Mouse (Mus musculus) ES-E14 (cell line): ENCODE measurements around the gene Zbtb7b. TPM values are rescaled to one million over a fixed set of nuclear protein-coding genes. Genes with fewer than 3 reads are reported as not detected.

Source experiments
- DNase-seq: peaks from one replicate; pipeline ENCODE4 v3.0.0-alpha.2; 2013; ENCODE audit warnings: low read depth, low spot score
- H3K27ac ChIP-seq: 2 replicates; pipeline ENCODE4 v1.5.1; 2012; ENCODE audit warnings: low read depth, mild to moderate bottlenecking, low read length, moderate library complexity, mixed read lengths; ENCODE audit not compliant: poor library complexity, insufficient read depth, severe bottlenecking
- H3K36me3 ChIP-seq: 2 replicates; pipeline ENCODE4 v1.6.1; 2012; ENCODE audit warnings: mild to moderate bottlenecking, low read length, moderate library complexity, mixed read lengths; ENCODE audit not compliant: control insufficient read depth, poor library complexity, insufficient read depth, severe bottlenecking
- H3K4me1 ChIP-seq, 2 experiments: fragments of 150-350 bp in 1 of 2; sonication (generic) in 1 of 2; 2 replicates each; pipeline ENCODE4 v1.6.1; 2012; ENCODE audit warnings: low read length in 2 of 2, mild to moderate bottlenecking in 1 of 2, mixed read lengths in 1 of 2; ENCODE audit not compliant: control insufficient read depth in 2 of 2, insufficient read depth in 2 of 2, poor library complexity in 1 of 2
- H3K4me3 ChIP-seq, 2 experiments: fragments of 150-350 bp in 1 of 2; sonication (generic) in 1 of 2; 2 replicates each; pipeline ENCODE4 v1.5.1; 2012; ENCODE audit warnings: low read length in 2 of 2, low read depth in 1 of 2, mild to moderate bottlenecking in 1 of 2, mixed read lengths in 1 of 2; ENCODE audit not compliant: insufficient read depth in 1 of 2, poor library complexity in 1 of 2, severe bottlenecking in 1 of 2
- H3K9ac ChIP-seq: 2 replicates; pipeline ENCODE4 v1.6.1; 2012; ENCODE audit warnings: low read depth, mild to moderate bottlenecking, low read length, mixed read lengths; ENCODE audit not compliant: poor library complexity, insufficient read depth, severe bottlenecking
- H3K9me3 ChIP-seq: fragments of 150-350 bp; sonication (generic); 2 replicates; pipeline ENCODE4 v1.6.1; 2012; ENCODE audit warnings: low read depth, mild to moderate bottlenecking, low read length; ENCODE audit not compliant: control insufficient read depth, insufficient read depth
- CHD2 ChIP-seq: IDR thresholded peaks from 2 replicates; pipeline ENCODE4 v1.6.1; 2014; ENCODE audit warnings: mild to moderate bottlenecking, low read depth, low read length, inconsistent platforms
- HCFC1 ChIP-seq: IDR thresholded peaks from 2 replicates; pipeline ENCODE4 v1.6.1; 2012; ENCODE audit warnings: low read length, inconsistent platforms, borderline replicate concordance; ENCODE audit not compliant: insufficient read depth
- MAFK ChIP-seq: IDR thresholded peaks from 2 replicates; pipeline ENCODE4 v1.6.1; 2014; ENCODE audit warnings: mild to moderate bottlenecking, low read depth, low read length, inconsistent platforms; ENCODE audit not compliant: insufficient read depth
- ZC3H11A ChIP-seq: IDR thresholded peaks from 2 replicates; pipeline ENCODE4 v1.6.1; 2012; ENCODE audit warnings: low read depth, mild to moderate bottlenecking, inconsistent platforms, low read length, borderline replicate concordance
- ZNF384 ChIP-seq: IDR thresholded peaks from 2 replicates; pipeline ENCODE4 v1.6.1; 2012; ENCODE audit warnings: low read depth, low read length, inconsistent platforms
- in situ Hi-C, 2 experiments: fragments of 600-800 bp; cut with MboI; formaldehyde crosslinking; loops; one replicate each; pipeline ENCODE4 v1.15.1; 2025; ENCODE audit warnings: low sequenced_read_pairs in 2 of 2, inconsistent platforms in 1 of 2; ENCODE audit not compliant: unreplicated experiment in 2 of 2
- total RNA-seq: library from RNA; depleted of rRNA; stranded (reverse); fragments of 300-350 nt; gene quantifications from 2 replicates; pipeline ENCODE4 v1.2.3, GENCODE M21; 2012

Zbtb7b gene
- total RNA-seq, 1 experiment = 13.0 TPM

- TF ChIP-seq ZNF384 (no peak), ZC3H11A (no peak), HCFC1 (no peak), CHD2 (no peak), MAFK (no peak)
- no peak overlapping the region for H3K9ac ChIP-seq
Measured at GRCm38 (mm10) chr3:89355512-89355902, 39.1 kb downstream of the Zbtb7b start.

GRCm38 (mm10) chr3:89354816-89355511 lies 39.6 kb downstream of the Zbtb7b start:
- Histone ChIP-seq H3K4me3 (no peak overlapping the region), H3K36me3 (no peaks in the 10 kb centered on the region), H3K4me1 (peaks cover 2 to 10% of the 10 kb centered on the region in 2 experiments; a peak in 1 of 4 replicates), H3K9ac (no peak overlapping the region), H3K27ac (no peak overlapping the region), H3K9me3 (no peaks in the 10 kb centered on the region)
- no peak for DNase-seq
- in situ Hi-C loops = no loop called here
- 0 out of 2 replicates have a peak, but pooled peaks have one; percentile 28 for TF ChIP-seq CHD2
- TF ChIP-seq ZNF384 = no peak

More at GRCm38 (mm10) chr3:89355512-89355902, 39.1 kb downstream of the Zbtb7b start:
- DNase-seq = no peak
- peaks cover 2 to 10% of the 10 kb centered on the region in 2 experiments; a peak in 1 of 4 replicates for H3K4me1 ChIP-seq
- H3K36me3 ChIP-seq = no peaks in the 10 kb centered on the region
- in situ Hi-C loops = no loop called here
- H3K4me3 ChIP-seq = no peak overlapping the region
- H3K9me3 ChIP-seq = no peaks in the 10 kb centered on the region
- H3K27ac ChIP-seq = no peak overlapping the region

GRCm38 (mm10) chr3:89351271-89351670 lies 43.3 kb downstream of the Zbtb7b start:
- no peaks in the 10 kb centered on the region for H3K9me3 ChIP-seq
- H3K27ac ChIP-seq = no peak overlapping the region
- no peak for TF ChIP-seq MAFK
- no peak for TF ChIP-seq ZNF384
- TF ChIP-seq HCFC1 = no peak
- no peak for TF ChIP-seq CHD2
- TF ChIP-seq ZC3H11A = no peak
- DNase-seq = no peak
- no peak overlapping the region for H3K9ac ChIP-seq
- H3K4me1 ChIP-seq = peaks cover 4 to 11% of the 10 kb centered on the region in 2 experiments; a peak in 1 of 4 replicates
- in situ Hi-C loops = no loop called here
- no peaks in the 10 kb centered on the region for H3K36me3 ChIP-seq
- no peak overlapping the region for H3K4me3 ChIP-seq

- H3K27ac ChIP-seq = no peak within 1 kb of the TSS
- TF ChIP-seq CHD2 (no peak), MAFK (no peak), HCFC1 (no peak)
- peak within 1 kb of the TSS; percentile 91 to 98 for H3K4me3 ChIP-seq
- peaks cover 4 to 6% of the 10 kb centered on the region in 2 experiments; a peak in 1 of 4 replicates for H3K4me1 ChIP-seq
- H3K36me3 ChIP-seq = peaks cover 3% of the 10 kb centered on the region; the same call in 1 of the 2 replicates
- in situ Hi-C loops = no loop called here
- no peak for DNase-seq
- H3K9me3 ChIP-seq = no peaks in the 10 kb centered on the region
- H3K9ac ChIP-seq = peak within 1 kb of the TSS; percentile 80
Measured at GRCm38 (mm10) chr3:89349869-89350501, 44.6 kb downstream of the Zbtb7b start, which contains the start of gene Adam15. Gene Adam15, minus strand, starts transcription at chr3:89349996.
